Mouse (Mus musculus): ENCODE measurements around the gene Galm. TPM values are rescaled to one million over a fixed set of nuclear protein-coding genes. Genes with fewer than 3 reads are reported as not detected.

Gene Galm
- polyA plus RNA-seq, 1 experiment, result 5.2 TPM

DNA sequence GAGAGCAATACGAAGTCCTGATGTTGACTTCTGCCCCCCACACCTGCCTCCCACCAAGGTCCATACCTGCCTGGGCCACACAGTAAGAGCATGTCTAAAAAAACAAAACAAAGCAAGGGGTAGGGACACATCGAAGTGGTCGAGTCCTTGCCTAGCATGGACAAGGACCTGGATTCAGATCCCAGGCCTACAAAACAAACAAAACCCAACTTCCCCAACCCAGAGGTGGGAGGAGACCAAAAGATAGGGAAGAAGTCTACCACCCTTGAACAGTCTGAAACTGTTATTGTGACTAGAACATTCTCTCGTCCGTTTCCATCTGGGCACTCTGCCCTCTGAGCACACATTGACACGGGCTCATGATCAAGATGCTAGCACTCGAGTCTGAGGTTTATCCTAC is 107.1 kb downstream of the Galm start:
- no peak for TF ChIP-seq CTCF (IDR thresholded peaks at IDR 0.05; ENCODE audit: control insufficient read depth, insufficient read depth, low read length)
- TF ChIP-seq POLR2A (IDR thresholded peaks at IDR 0.05; ENCODE audit: borderline replicate concordance, control insufficient read depth, low read depth, low read length), result no peak
- Histone ChIP-seq H3K27ac (ENCODE audit: control insufficient read depth, insufficient read depth, low read depth, low read length, poor library complexity) (no peak overlapping the region), H3K4me3 (replicated peaks; ENCODE audit: control insufficient read depth, low read depth, low read length) (no peak overlapping the region), H3K4me1 (ENCODE audit: control insufficient read depth, insufficient read depth, low read length) (no peaks in the 10 kb centered on the region; the same call in 1 of the 2 replicates)
- 75% methylated on average over 7 of the region's 7 CpGs for WGBS

Other genes starting within 250 kb of the Galm start
- 19.5 and 26.7 TPM in 2 replicates for gene Atl2, start 231.3 kb upstream of the Galm start, polyA plus RNA-seq (2011; ENCODE audit: insufficient read depth, insufficient read length, low replicate concordance, missing spikeins)
- gene Hnrnpll, start 65.1 kb upstream of the Galm start, polyA plus RNA-seq (2011; ENCODE audit: insufficient read depth, insufficient read length, low replicate concordance, missing spikeins), result 21.7 and 21.8 TPM in 2 replicates
- gene Srsf7, start 79.8 kb downstream of the Galm start, polyA plus RNA-seq (2011; ENCODE audit: insufficient read depth, insufficient read length, low replicate concordance, missing spikeins), result 166 and 167 TPM in 2 replicates
- gene Ttc39d, start 80.0 kb downstream of the Galm start, polyA plus RNA-seq (2011; ENCODE audit: insufficient read depth, insufficient read length, low replicate concordance, missing spikeins), result not detected in 2 replicates
- 7.8 and 10.4 TPM in 2 replicates for gene Gemin6, start 97.0 kb downstream of the Galm start, polyA plus RNA-seq (2011; ENCODE audit: insufficient read depth, insufficient read length, low replicate concordance, missing spikeins)
- 5.6 and 6.4 TPM in 2 replicates for gene Morn2, start 162.7 kb downstream of the Galm start, polyA plus RNA-seq (2011; ENCODE audit: insufficient read depth, insufficient read length, low replicate concordance, missing spikeins)
- gene Dhx57, start 163.0 kb downstream of the Galm start, polyA plus RNA-seq (2011; ENCODE audit: insufficient read depth, insufficient read length, low replicate concordance, missing spikeins), result 6.5 and 12.3 TPM in 2 replicates
- gene Arhgef33, start 179.9 kb downstream of the Galm start, polyA plus RNA-seq (2011; ENCODE audit: insufficient read depth, insufficient read length, low replicate concordance, missing spikeins), result not detected in 2 replicates
- not detected in 2 replicates for gene Gm10190, start 246.1 kb downstream of the Galm start, polyA plus RNA-seq (2011; ENCODE audit: insufficient read depth, insufficient read length, low replicate concordance, missing spikeins)

All from bone marrow, adult 2 months (tissue).